Mouse (Mus musculus): Measurements from ENCODE around the gene Agtrap. TPM values are rescaled to one million over a fixed set of nuclear protein-coding genes. Genes with fewer than 3 reads are reported as not detected.
"Not testable (repeated sequence)": the region's sequence is repeated elsewhere in the genome, so short reads cannot be mapped to it uniquely, and the experiment has no call there.

Gene Agtrap
- polyA plus RNA-seq, 1 experiment: 15.4 TPM

DNA sequence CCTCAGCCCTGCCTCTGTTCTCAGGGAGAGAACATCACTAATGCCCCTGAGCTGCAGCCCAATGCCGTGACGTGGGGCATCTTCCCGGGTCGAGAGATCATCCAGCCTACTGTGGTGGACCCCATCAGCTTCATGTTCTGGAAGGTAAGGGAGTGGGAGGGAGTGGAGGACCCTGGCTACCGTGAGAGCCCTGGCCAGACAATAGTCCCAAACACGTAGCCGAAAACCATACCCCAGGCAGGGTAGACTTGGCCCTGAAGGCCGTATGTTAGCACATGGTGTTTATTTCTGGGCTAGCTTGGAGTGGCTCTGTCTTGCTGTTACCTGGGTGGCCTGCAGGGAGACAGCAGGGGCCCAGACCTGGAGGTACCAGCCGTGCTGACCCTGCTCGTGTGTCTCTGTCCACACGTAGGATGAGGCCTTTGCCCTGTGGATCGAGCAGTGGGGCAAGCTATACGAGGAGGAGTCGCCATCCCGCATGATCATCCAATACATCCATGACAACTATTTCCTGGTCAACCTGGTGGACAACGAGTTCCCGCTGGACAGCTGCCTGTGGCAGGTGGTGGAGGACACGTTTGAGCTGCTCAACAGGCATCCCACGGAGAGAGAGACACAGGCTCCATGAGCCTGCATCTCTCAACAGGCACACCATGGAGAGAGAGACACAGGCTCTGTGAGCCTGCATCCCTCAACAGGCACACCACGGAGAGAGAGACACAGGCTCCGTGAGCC lies 32.7 kb downstream of the Agtrap start:
- no peak for DNase-seq (ENCODE audit: low read depth, low spot score)
- WGBS: 93% methylated on average over 21 of the region's 21 CpGs

DNA sequence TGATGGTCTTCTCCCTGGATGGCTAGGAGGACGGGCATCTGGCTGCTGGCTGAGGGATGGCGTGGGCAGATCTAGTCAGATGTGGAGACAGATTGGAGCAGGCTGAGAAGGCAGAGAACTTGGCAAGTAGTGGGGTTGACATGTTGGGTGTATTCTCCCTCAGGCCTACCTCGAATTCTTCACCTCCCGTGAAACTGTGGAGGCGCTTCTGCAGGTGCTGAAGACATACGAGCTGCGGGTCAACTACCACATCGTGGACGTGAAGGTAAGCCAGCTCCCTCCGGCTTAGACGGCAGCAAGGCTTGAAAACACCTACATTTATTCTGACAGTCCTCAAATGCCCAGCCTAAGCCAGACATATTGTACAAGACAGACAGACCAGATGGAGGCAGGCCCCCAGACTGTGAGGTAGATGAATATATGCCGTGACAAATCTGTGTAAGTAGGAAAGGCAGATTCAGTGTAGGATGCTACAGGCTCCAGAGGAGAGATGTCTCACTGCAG lies 34.4 kb downstream of the Agtrap start:
- DNase-seq (ENCODE audit: low read depth, low spot score): no peak
- 92% methylated on average over 12 of the region's 12 CpGs for WGBS

DNA sequence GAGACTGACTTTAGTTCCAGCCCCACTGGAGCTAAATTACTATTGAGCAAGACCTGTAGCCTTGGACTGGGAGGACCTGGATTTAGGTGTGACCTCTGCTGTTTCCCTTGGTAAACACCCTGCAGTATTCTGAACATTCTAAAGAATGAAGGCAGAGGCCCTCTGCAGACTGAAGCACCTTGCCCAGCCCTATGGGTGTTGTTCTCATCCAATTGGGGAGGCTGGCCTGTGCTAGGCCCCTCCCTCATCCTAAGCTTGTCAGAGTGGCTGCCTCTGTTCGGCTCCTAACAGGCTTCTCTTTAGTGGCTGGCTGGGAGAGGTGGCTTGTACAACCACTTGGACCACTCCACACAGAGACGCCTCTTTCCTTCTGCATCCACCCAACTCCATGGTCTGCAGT lies 34.9 kb downstream of the Agtrap start:
- 59% methylated on average over 2 of the region's 2 CpGs for WGBS

DNA sequence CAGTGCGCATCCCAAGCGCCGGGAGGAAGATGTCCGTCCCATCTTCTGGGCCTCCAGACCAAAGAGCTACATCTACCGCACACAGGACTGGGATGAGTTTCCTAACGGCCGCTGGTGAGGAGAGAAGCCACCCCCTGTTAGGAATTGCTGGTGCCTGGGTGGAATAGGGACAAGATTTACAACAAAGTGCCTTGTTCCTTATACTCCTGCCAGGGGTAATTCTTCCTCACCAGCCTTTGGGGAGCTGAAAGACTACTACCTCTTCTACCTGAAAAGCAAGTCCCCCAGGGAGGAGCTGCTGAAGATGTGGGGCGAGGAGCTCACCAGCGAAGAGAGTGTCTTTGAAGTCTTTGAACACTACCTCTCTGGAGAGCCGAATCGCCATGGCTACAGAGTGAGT lies 35.9 kb downstream of the Agtrap start:
- DNase-seq (ENCODE audit: low read depth, low spot score): no peak
- 93% methylated on average over 11 of the region's 11 CpGs for WGBS

More for the DNA sequence above, 34.9 kb downstream of the Agtrap start:
- no peak for DNase-seq (ENCODE audit: low read depth, low spot score)

DNA sequence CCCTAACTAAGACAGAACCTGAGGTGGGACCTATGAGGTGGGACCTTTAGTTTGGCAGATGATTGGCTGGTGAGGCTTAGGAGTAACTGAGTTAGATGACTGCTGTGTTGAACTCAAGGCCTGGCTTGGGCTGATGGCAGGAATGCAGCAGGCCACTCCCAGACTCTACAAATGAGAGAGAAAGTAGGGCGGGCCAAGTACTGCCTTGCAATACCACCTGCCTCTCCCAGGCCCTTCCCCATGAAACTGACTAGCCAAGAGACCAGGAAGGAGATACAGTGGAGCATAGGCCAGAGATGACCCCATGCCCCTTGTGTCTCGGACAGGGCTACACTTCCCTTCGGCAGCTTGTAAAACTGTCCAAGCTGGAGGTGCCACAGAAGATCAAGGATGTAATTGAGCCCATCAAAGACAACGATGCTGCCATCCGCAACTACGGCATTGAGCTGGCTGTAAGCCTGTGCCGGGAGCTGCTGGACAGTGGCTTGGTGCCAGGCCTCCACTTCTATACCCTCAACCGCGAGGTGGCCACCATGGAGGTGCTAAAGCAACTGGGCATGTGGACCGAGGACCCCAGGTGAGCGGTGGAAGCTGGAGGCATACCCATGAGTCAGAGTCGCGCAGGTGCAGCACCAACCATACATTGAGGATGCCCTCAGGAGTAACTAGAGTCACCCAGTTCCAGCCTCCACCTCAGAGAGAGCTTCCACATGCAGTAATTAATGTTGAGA lies 36.6 kb downstream of the Agtrap start:
- WGBS: 75% methylated on average over 13 of the region's 13 CpGs
- DNase-seq (ENCODE audit: low read depth, low spot score): no peak

DNA sequence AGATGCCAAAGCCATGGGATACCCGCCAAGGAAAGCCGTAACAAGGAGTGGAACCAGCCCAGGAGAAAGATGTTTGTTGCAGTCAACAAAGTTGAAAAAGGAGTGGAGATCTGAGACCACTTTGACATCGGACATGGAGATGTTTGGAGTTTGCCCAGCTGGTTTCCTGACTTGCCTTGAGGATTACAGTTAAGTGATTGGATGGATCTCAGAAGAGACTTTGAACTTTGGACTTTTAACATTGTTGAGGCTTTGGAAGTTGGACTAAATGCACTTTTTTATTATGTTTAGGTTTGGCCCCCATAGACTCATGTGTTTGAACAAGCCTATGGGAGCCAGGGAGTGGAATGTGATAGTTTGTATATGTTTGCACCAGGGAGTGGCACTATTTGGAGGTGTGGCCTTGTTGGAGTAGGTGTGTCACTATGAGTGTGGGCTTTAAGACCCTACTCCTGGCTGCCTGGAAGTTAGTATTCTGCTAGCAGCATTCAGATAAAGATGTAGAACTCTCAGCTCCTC lies 37.4 kb downstream of the Agtrap start:
- DNase-seq (ENCODE audit: low read depth, low spot score): not testable (repeated sequence)
- 48% methylated on average over 3 of the region's 3 CpGs for WGBS

DNA sequence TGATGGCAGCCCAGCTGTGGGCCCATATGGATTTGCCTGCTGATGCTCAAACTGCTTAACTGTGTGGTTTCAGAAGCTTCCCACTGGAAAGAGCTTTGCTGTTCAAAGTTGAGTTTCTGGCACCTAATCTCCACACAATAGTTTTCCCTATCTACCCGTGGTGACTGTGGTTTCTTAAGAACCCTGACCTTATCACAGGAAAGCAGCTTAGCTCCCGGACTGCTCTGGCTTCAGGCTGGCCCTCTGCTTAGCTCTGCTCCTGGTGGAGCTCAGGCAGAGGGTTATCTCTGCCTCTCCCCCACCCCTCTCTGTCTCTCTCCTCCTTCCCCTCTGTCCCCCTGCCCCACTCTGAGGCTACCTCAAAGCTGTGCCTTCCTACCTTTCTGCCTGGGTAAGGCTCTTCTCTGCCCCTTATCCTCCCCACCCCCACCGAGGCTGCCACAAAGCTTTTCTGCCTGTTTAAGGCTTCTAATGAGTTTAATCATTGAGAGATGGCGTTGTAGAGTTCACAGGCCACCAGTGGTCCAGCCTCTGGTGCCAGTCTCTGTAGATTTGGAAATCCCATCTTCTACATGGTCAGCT lies 41.3 kb downstream of the Agtrap start:
- no peak for DNase-seq (ENCODE audit: low read depth, low spot score)
- 67% methylated on average over 4 of the region's 4 CpGs for WGBS

DNA sequence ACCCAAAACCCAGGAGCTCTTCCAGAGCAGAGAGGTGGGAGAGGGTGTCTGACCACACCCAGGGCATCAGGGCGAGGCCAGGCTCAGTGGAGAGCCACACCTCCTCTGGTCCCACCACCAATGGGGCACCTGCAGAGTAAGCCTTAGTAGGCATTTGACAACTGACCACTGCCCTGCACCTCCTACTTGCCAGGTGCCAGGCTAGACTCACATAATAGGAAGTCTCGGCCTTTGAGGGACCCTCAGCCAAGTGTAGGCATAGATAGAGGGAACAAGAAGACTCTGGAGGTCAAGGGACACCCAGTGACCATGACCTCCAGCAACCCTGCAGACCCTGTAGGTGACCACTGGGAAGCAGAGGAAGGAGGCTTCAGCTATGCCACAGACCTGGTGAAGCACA lies 43.7 kb downstream of the Agtrap start:
- DNase-seq (ENCODE audit: low read depth, low spot score): no peak
- WGBS: 94% methylated on average over 2 of the region's 2 CpGs

DNA sequence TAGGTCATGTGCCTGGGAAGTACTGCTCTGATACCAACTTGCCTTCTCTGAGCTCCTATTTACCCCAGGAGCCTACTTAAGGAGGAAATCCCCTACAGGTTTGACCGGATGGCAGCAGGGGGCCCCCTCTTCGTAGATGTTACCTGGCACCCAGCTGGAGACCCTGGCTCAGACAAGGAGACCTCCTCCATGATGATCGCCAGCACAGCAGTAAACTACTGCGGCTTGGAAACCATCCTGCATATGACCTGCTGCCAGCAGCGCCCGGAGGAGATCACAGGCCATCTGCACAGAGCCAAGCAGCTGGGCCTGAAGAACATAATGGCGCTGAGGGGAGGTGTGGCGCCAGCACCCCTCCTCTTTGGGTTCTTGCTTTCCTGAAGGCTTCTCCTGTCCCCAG lies 44.5 kb downstream of the Agtrap start:
- WGBS: 89% methylated on average over 6 of the region's 8 CpGs

DNA sequence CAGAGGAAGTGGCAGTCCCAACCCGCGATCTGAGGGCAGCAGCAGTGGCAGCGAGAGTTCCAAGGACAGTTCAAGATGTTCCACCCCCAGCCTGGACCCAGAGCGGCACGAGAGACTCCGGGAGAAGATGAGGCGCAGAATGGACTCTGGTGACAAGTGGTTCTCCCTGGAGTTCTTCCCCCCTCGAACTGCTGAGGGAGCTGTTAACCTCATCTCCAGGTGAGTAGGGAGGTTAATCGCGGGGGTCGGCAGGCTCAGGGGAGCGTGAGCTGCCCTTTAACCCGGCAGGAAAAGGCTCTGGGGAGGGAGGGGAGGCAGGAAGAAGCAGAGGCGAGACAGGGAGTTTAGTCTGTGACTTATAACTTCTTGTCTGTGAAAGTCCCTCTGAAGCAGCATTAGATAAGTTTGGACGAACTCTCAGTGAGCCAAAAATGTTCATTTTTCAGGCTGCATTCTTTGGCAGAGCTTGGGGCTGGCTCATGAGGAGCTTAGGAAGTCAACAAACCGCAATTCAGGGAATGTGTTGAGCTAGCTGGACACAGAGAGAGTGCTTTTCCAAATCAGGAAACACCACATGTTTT lies 46.1 kb downstream of the Agtrap start:
- 42% methylated on average over 16 of the region's 16 CpGs for WGBS

More for the DNA sequence above, 44.5 kb downstream of the Agtrap start:
- DNase-seq (ENCODE audit: low read depth, low spot score): not testable (repeated sequence)

DNA sequence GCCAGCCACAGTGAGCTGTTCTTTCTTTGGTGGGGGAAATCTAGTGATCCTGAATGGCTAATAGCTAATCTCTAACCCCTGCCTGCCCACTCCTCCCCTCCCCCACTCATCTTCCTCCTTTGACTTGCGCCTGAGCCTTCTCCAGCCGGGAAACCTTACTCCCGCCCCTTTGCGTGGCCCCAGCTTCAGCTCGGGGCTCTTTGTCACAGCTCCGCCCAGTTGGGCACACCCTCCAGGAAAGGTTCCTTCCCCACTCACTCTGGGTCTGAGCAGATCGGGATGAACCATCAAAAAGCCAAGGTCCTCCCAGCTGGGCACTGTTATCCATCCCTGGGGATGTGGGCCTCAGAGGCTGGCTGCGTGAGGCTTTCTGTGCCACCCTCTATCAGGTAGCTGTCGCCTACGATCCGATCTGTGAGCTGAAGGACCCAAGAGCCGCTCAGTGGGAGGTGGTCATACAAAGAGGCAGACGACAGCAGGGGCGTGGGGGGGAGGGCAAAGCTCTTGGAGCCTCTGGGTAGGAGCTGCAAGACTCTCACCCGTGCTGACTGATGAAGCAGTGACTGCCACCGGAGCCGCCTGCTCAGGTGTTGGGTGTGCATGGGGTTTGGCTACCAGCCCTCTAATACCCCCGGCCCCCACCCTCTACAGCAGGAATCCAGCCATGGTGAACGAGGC lies 46.8 kb downstream of the Agtrap start:
- no peak for DNase-seq (ENCODE audit: low read depth, low spot score)
- WGBS: 7% methylated on average over 19 of the region's 19 CpGs

More for the DNA sequence above, 46.1 kb downstream of the Agtrap start:
- no peak for DNase-seq (ENCODE audit: low read depth, low spot score)

DNA sequence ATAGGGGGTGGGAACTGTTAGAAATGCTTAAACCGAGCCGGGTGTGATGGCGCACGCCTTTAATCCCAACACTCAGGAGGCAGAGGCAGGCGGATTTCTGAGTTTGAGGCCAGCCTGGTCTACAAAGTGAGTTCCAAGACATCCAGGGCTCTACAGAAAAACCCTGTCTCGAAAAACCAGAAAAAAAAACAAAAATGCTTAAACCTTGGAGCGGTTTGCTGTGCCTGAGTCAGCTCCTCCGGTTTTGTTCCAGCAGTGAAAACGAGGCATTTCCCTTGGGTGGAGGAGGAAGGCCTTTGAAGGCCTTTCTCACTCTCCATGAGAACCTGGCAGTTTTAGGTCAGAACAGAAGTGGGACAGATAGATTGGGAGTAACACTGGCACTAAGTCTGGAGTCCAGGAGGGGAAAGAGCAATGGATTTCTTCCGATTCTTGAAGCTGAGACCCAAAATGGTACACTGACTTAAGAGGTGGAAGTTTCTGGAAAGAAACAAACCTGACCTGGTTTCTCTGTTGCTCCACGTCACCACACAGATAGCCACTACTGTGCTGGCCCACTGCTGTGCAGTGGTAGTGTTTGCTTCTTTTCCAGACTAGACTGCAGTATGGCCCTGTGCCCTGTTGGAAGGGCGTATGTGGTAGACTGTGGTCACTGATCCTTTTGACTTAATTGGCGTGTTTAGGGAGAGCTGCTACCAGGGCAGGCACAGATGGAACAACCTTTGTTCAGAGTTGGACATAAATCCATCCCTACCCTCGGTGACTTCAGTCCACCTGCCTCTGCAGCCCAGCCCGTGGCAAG lies 47.6 kb downstream of the Agtrap start:
- WGBS: 55% methylated on average over 15 of the region's 15 CpGs
- no peak for DNase-seq (ENCODE audit: low read depth, low spot score)

DNA sequence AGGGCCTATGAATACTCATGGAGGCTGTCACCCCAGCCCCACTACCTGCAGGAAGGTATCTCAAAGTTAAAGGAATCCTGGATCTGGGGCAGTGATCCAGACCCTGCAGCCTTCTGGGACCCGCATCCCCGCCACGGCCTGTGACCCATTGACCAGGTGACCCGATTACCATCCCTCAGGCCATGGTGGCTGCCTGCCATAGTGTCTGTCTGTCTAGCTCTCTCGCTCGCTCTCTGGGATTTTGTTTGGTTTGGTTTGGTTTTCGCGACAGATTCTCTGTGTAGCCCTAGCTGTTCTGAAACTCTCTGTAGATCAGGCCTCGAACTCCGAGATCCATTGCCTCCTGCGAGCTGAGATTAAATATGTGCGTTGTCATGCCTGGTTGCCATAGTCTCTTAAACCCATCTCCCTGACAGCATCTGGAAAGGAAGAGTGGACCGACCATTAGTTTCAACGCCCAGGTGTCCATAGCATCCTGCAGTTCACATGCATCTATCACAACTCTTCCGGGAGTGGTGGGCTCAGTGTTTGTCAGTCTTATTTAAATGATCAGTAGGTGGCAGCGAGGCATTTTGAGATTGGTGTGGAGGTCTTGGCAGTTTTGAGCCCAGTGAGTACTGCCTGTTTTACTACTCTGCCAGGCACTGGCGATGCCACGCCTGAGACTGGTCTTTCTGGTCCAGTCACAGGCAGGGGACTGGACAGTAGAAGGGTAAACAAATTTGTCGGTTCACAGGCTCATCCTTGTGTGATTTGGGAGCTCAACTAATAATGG lies 48.4 kb downstream of the Agtrap start:
- 11% methylated on average over 19 of the region's 19 CpGs for whole genome bisulfite sequencing
- no peak for DNase-seq (ENCODE audit: low read depth, low spot score)

DNA sequence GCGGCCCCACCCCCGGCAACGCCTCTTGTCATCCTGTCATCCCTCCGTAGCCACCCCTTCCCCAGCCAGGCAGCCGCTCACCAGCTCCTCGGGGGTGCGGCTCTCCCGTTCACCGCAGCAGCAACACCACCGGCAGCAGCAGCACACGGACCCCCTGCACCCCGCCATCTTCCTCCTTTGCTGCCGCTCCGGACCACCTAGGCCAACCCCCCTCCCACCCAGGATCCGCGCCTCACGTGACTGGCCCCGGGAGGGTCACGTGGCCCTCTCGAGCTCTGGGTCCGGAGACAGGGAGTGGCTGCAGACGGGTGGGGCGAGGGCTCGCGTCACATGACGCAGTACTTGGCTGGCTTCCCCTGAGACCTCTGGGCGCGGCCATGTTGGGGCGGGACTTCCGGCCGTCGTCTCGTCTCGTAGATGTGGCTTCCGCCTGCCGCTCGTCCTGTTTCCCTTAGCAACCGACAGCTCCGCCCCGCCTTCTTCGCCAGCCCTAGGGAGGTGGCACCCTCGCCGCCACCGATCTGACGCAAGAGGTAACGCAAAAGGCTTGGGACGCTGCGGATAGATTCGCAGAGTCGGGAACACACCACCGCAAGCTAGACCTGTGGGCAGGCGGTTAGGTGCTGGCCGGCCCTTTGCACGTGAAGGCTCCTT lies 49.1 kb downstream of the Agtrap start, which contains the start of the genes Clcn6 and Mthfr:
Gene Clcn6, minus strand, starts transcription at position 222 of the 654 bp plus-strand sequence.
Gene Mthfr, plus strand, starts transcription at position 478 of the 654 bp plus-strand sequence.
- DNase-seq (ENCODE audit: low read depth, low spot score): peak; percentile 92
- WGBS: under 1% methylated on average over 54 of the region's 54 CpGs

DNA sequence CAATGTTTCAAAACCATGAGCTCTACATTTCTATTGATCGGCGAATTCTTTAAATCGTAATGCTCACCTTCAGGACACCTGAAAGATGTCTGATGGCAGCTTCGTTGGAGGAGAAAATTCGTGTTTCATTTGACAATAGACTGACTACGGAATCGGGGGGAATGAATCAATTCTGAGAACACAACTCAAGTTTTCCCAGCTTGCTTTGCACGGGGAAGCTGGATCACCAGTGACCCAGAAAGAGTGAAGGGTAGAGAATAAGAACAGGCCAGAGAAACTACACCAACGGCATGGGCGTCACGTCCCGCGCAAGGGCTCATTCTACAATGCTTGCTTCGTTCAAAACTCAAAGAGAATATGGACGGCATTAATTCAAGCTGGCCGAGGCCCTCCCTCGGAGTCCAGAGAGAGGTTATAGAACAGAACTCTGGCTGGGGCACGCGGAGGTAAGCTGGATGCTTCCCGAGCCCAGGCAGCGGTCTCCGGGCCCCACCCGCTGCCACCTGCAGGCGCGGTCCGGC lies 49.7 kb downstream of the Agtrap start:
- 5% methylated on average over 26 of the region's 26 CpGs for WGBS
- DNase-seq (ENCODE audit: low read depth, low spot score): no peak

DNA sequence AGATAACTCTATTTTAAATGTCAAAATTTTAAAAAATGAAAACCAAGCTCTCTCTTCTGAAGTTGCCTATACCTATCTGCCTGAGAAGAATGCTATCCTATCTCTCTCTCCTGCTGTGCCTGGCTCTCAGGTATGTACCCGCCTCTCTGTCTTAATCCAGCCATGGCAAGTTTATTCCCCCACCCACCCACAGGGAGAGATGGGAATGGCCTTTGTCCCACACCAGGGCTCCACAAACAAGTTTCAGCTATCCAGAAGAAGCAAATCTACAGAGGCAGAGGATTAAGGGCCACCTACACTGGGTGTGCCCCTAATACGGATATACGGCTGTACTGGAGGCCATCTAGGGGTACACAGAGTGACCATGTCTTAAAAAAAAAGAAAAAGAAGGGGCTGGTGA lies 52.4 kb downstream of the Agtrap start:
- WGBS: 84% methylated on average over 3 of the region's 3 CpGs
- DNase-seq (ENCODE audit: low read depth, low spot score): no peak

DNA sequence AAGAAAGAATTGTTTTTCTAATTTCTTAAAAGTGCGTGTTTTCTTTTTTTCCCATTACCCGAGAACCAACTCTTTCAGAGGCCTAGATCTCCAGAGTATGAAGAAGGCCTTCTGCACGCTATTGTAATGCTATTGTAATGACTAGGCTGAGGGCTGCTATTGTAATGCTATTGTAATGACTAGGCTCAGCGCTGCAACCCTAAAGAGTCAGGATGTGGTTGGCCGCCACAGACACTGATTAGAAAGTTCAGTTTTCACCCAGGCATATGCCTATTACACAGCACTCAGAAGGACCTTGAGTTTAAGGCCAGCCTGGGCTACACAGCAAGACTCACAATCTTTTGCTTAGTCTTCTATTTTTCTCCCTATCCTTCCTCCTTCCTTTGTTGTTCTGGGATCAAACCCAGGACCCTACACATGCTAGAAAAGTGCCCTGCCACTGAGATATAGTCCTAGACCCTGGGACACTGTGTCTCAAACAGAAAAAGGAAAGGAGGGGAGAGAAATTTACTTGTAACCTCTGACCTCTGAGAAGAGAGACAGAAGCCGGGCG lies 53.9 kb downstream of the Agtrap start:
- DNase-seq (ENCODE audit: low read depth, low spot score): no peak
- WGBS: 85% methylated on average over 7 of the region's 7 CpGs
